In genomic region chr12:119202766-119203165, GRCm38 (mm10) we compare ENCODE assay signal across 23 mouse cellular contexts. TPM values are rescaled to one million over a fixed set of nuclear protein-coding genes. Genes with fewer than 3 reads are reported as not detected.
DNase-seq lines count a peak whose midpoint lies in the region; ATAC-seq lines count a peak whose summit lies in the region.
"Had no signal": no experiment of that assay in that cellular context is flagged by ENCODE, and none has a peak within 500 bp of the region (broad histone marks: within the 10 kb centered on the region; RNA-seq: fewer than 3 reads in every experiment).

No protein-coding gene starts in this region.

- H3K9ac ChIP-seq in embryonic facial prominence, embryonic 11.5 days (replicated peaks; ENCODE audit: low read length), result no peak overlapping the region
- H3K9ac ChIP-seq in embryonic facial prominence, embryonic 14.5 days (ENCODE audit: low read depth, low read length), result no peak overlapping the region
- no peak overlapping the region for H3K9ac ChIP-seq in heart, embryonic 11.5 days (ENCODE audit: low read depth, low read length)
- H3K9ac ChIP-seq: embryonic facial prominence, embryonic 12.5 days; embryonic facial prominence, embryonic 15.5 days; forebrain, embryonic 12.5 days had no signal

- no peak for ATAC-seq in embryonic facial prominence, embryonic 11.5 days (replicated peaks; ENCODE audit: insufficient number of reproducible peaks, low FRiP score, low TSS enrichment, low read depth)
- no peak for ATAC-seq in embryonic facial prominence, embryonic 14.5 days (ENCODE audit: low read depth)
- ATAC-seq in heart, embryonic 11.5 days (replicated peaks; ENCODE audit: insufficient number of reproducible peaks, low FRiP score, low TSS enrichment), result no peak
- ATAC-seq: activated CD4-positive, CD25-positive, alpha-beta regulatory T cell, adult 4 months; forebrain, embryonic 14.5 days; forebrain, embryonic 16.5 days; Patski had no signal

- WGBS in embryonic facial prominence, embryonic 11.5 days, result 48% methylated on average over 2 of the region's 2 CpGs
- WGBS in embryonic facial prominence, embryonic 10.5 days, result 64% methylated on average over 2 of the region's 2 CpGs
- WGBS in embryonic facial prominence, embryonic 14.5 days, result 46% methylated on average over 2 of the region's 2 CpGs
- 76% methylated on average over 2 of the region's 2 CpGs for WGBS in heart, embryonic 11.5 days (ENCODE audit: insufficient replicate concordance)

- no peak overlapping the region for H3K4me2 ChIP-seq in embryonic facial prominence, embryonic 11.5 days (ENCODE audit: low read depth, low read length)
- H3K4me2 ChIP-seq in embryonic facial prominence, embryonic 14.5 days (ENCODE audit: low read depth, low read length), result no peak overlapping the region
- H3K4me2 ChIP-seq in heart, embryonic 11.5 days, result no peak overlapping the region
- H3K4me2 ChIP-seq: embryonic facial prominence, embryonic 12.5 days; embryonic facial prominence, embryonic 15.5 days; forebrain, embryonic 12.5 days had no signal

- H3K4me3 ChIP-seq in embryonic facial prominence, embryonic 11.5 days (ENCODE audit: low read depth, low read length), result no peak overlapping the region
- no peak overlapping the region for H3K4me3 ChIP-seq in embryonic facial prominence, embryonic 10.5 days
- no peak overlapping the region for H3K4me3 ChIP-seq in embryonic facial prominence, embryonic 14.5 days (ENCODE audit: low read depth, low read length)
- H3K4me3 ChIP-seq in heart, embryonic 11.5 days (ENCODE audit: low read depth, low read length), result no peak overlapping the region
- H3K4me3 ChIP-seq: embryonic facial prominence, embryonic 12.5 days; embryonic facial prominence, embryonic 15.5 days; erythroblast, embryonic 14.5 days; forebrain, embryonic 10.5 days; forebrain, embryonic 12.5 days had no signal

- no peaks in the 10 kb centered on the region for H3K4me1 ChIP-seq in embryonic facial prominence, embryonic 11.5 days (ENCODE audit: control insufficient read depth, insufficient read depth, low read length)
- no peaks in the 10 kb centered on the region for H3K4me1 ChIP-seq in embryonic facial prominence, embryonic 10.5 days
- H3K4me1 ChIP-seq in embryonic facial prominence, embryonic 14.5 days (ENCODE audit: control insufficient read depth, insufficient read depth, low read length), result no peaks in the 10 kb centered on the region
- no peaks in the 10 kb centered on the region for H3K4me1 ChIP-seq in heart, embryonic 11.5 days (ENCODE audit: control insufficient read depth, insufficient read depth, low read length)
- H3K4me1 ChIP-seq: embryonic facial prominence, embryonic 15.5 days; forebrain, embryonic 10.5 days had no signal

- no peaks in the 10 kb centered on the region for H3K9me3 ChIP-seq in embryonic facial prominence, embryonic 11.5 days (replicated peaks; ENCODE audit: control insufficient read depth, low read length)
- H3K9me3 ChIP-seq in embryonic facial prominence, embryonic 10.5 days, result no peaks in the 10 kb centered on the region
- H3K9me3 ChIP-seq in embryonic facial prominence, embryonic 14.5 days (ENCODE audit: control insufficient read depth, low read length), result no peaks in the 10 kb centered on the region
- H3K9me3 ChIP-seq in heart, embryonic 11.5 days (replicated peaks; ENCODE audit: control insufficient read depth, low read length), result no peaks in the 10 kb centered on the region
- H3K9me3 ChIP-seq: embryonic facial prominence, embryonic 12.5 days; embryonic facial prominence, embryonic 15.5 days; forebrain, embryonic 10.5 days; forebrain, embryonic 12.5 days had no signal

- peak; percentile 63 for DNase-seq in embryonic facial prominence, embryonic 11.5 days (ENCODE audit: low spot score)
- DNase-seq in embryonic facial prominence, embryonic 10.5 days (ENCODE audit: low spot score), result no peak
- peak; percentile 53 for DNase-seq in NIH3T3 (ENCODE audit: low read depth)
- DNase-seq in embryonic facial prominence, embryonic 14.5 days (ENCODE audit: low spot score), result peak; percentile 33
- no peak for DNase-seq in ovary, postnatal 10 days (ENCODE audit: low spot score)
- DNase-seq: adrenal gland, adult 8-10 months; adrenal gland, postnatal 14 days; adrenal gland, postnatal 36 days; cerebellum, adult 11-12 months; cerebellum, adult 2 months; cerebellum, adult 9-10 months; cerebellum, postnatal 10 days; cerebellum, postnatal 25 days had no signal

- no peaks in the 10 kb centered on the region for H3K27me3 ChIP-seq in embryonic facial prominence, embryonic 11.5 days (ENCODE audit: control insufficient read depth, insufficient read depth, low read length)
- no peaks in the 10 kb centered on the region for H3K27me3 ChIP-seq in embryonic facial prominence, embryonic 10.5 days (replicated peaks; ENCODE audit: low read depth, poor library complexity, severe bottlenecking)
- no peaks in the 10 kb centered on the region for H3K27me3 ChIP-seq in embryonic facial prominence, embryonic 14.5 days (replicated peaks; ENCODE audit: control insufficient read depth, insufficient read depth, low read length)
- H3K27me3 ChIP-seq in heart, embryonic 11.5 days (ENCODE audit: control insufficient read depth, insufficient read depth, low read length), result no peaks in the 10 kb centered on the region
- H3K27me3 ChIP-seq: embryonic facial prominence, embryonic 12.5 days; embryonic facial prominence, embryonic 15.5 days; forebrain, embryonic 12.5 days; Patski had no signal

- no peaks in the 10 kb centered on the region for H3K36me3 ChIP-seq in embryonic facial prominence, embryonic 11.5 days (replicated peaks; ENCODE audit: control insufficient read depth, insufficient read depth, low read depth, low read length)
- H3K36me3 ChIP-seq in embryonic facial prominence, embryonic 10.5 days (replicated peaks), result peaks cover 2% of the 10 kb centered on the region; the same call in 1 of the 2 replicates
- no peaks in the 10 kb centered on the region for H3K36me3 ChIP-seq in embryonic facial prominence, embryonic 14.5 days (ENCODE audit: control insufficient read depth, insufficient read depth, low read length)
- H3K36me3 ChIP-seq in heart, embryonic 11.5 days (ENCODE audit: control insufficient read depth, insufficient read depth, low read length), result no peaks in the 10 kb centered on the region
- H3K36me3 ChIP-seq: embryonic facial prominence, embryonic 15.5 days had no signal

- no peak overlapping the region for H3K27ac ChIP-seq in embryonic facial prominence, embryonic 11.5 days (replicated peaks; ENCODE audit: low read depth, low read length)
- no peak overlapping the region for H3K27ac ChIP-seq in embryonic facial prominence, embryonic 10.5 days (replicated peaks)
- no peak overlapping the region for H3K27ac ChIP-seq in embryonic facial prominence, embryonic 14.5 days (replicated peaks; ENCODE audit: low read depth, low read length)
- no peak overlapping the region for H3K27ac ChIP-seq in heart, embryonic 11.5 days (ENCODE audit: low read depth, low read length)
- H3K27ac ChIP-seq: embryonic facial prominence, embryonic 12.5 days; embryonic facial prominence, embryonic 15.5 days; forebrain, embryonic 10.5 days; forebrain, embryonic 12.5 days had no signal

RNA-seq across cellular contexts. Expression of gene Itgb8, which starts 35.8 kb away (rescaled TPM):
- 7.8 and 8.4 TPM in 2 replicates for polyA plus RNA-seq in embryonic facial prominence, embryonic 11.5 days (2014; fragmentation: Nextera tagmentation; extraction: Ambion mirVana)
- polyA plus RNA-seq in embryonic facial prominence, embryonic 10.5 days (2016; fragmentation: Nextera tagmentation; extraction: Ambion mirVana), result 6.5 and 9.8 TPM in 2 replicates
- 3.5 and 4.1 TPM in 2 replicates for polyA plus RNA-seq in embryonic facial prominence, embryonic 14.5 days (2014; fragmentation: Nextera tagmentation; extraction: Ambion mirVana)
- 6.5 and 6.7 TPM in 2 replicates for polyA plus RNA-seq in heart, embryonic 11.5 days (2014; fragmentation: Nextera tagmentation; extraction: Ambion mirVana)
- polyA plus RNA-seq: erythroblast, embryonic 14.5 days had no signal

Comparison
In these comparisons a context has a peak if more than half of its experiments do, and no peak if none do; other contexts are left out.
1. DNase-seq: peak in embryonic facial prominence, embryonic 11.5 days (single experiment), NIH3T3 (single experiment) and embryonic facial prominence, embryonic 14.5 days (single experiment); none in embryonic facial prominence, embryonic 10.5 days (single experiment) and ovary, postnatal 10 days (single experiment).